Mouse (Mus musculus) right cerebral cortex, postnatal 14 days (tissue): ENCODE measurements around the gene D7Ertd443e.

ENCODE experiments used
- DNase-seq: peaks from one replicate; pipeline ENCODE4 v3.0.0; 2022

Gene D7Ertd443e

DNA sequence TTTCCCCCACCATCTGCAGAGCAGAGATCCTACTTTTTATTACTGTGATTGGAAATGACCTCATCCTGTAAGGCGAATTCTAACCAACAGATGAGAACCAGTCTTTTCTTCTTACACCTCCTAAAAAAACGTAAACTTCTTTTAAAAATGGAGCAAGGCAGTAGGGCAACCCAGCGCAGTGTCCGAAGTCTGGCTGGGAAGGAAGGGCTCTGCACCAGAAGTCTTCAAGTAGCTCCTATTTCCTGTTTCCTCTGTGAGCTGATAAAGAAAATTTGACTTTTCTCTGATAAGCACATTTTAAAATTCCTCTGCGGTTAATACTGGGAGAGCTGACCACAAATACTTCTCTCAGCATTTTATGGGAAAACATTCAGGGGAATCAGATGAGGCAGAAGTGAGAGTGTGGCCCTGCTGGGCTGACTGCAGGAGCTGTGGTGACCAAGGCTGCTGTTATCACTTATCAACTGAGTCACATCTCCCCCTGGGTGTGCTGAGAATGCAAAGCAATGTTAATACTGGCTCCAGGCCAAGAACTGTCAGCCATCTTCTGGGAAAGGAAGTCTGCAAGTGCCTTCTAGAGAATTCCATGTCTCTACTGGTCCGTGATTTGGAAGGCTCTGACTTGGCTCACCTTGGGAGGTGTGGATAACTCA, 97.8 kb downstream of the D7Ertd443e start:
- no peak for DNase-seq

DNA sequence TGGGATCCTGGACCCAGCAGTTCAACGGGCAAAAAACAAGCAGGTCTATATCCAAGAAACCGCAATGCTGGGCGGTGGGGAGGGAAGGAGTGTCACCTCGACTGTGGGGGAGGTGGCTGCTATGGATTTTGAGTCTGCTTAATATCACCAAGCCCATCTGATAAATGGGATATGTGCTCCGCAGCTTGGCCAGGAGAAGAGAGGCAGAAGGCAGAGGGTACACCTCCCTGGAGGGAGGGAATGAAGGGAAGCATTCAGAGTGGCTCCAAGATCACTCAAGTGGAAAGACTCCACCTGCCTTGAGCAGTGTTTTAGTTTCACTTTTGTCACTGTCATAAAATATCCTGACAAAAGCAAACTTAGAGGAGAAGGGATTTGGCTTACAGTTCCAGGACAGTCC, 112.5 kb downstream of the D7Ertd443e start:
- no peak for DNase-seq

DNA sequence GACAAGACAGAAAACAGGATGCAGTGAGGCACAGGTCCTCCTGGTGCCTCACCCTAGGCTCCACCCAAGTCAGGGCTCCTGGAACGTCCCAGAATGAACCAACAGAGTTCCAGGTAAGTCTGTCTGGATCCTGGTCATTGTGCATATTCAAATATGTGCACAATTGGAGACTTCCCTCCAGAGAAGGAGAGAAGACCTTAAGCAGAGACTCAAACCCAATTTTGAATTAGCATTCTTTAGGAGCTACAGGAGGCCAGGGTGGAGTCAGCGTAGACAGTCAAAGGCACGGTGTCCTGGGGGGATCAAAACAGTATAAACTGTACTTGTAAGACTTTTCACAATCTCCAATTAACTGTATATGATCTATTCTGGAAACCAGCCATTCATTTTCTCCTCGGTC, 113.0 kb downstream of the D7Ertd443e start:
- no peak for DNase-seq

DNA sequence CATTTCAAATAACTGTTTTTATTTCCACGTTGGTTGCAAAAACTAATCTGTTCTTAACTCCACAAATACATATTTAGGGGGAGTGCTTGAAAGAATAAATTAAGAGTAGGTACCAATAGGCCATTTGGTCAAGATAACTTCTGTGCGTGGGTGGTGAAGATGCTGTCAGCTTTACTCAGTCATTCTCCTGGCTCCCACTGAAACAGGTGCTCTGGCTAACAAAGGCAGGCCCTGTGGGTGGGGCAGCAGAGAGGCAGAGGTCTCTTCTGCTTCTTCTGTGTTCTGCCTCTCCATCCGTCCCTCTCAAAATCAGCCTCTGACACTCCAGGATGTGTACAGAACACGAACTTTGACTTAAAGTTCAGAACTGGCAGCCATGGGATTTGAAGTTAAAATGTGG, 119.7 kb downstream of the D7Ertd443e start:
- no peak for DNase-seq

DNA sequence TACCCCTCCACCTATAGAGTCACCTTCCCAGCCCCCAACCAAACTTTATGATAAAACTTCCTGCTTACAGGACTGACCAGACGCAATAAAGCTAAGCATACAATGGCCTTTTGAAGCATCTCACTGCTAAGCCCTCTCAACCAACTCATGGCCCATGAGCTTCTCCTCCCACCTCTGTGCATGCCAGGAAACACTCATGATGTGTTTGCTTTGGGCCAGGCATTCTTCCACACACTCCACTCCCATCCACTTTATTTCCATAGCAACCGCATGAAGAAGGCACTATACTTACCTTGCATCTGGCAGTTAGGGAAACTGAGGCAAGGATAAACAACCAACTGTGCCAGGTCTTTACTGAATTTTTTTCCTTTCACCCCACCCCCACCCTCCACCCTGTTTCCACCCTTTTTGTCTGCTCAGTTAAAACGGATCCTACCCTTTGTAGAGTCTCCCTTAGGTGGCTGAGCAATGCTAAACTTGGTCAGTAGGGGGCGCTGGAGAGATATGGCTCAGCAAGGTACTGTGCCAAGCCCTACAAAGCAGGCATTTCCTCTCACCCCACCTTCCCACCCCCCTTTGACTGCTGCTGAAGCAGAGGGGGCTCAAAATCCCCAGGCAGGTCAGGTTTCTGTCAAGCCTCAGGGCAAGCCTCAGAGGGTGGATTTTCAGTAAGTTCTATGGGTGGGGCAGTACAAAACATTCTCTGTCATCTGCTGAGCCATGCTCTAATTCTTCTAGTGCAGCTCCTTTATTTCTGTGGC, 122.1 kb downstream of the D7Ertd443e start:
- DNase-seq = peak; percentile 71

DNA sequence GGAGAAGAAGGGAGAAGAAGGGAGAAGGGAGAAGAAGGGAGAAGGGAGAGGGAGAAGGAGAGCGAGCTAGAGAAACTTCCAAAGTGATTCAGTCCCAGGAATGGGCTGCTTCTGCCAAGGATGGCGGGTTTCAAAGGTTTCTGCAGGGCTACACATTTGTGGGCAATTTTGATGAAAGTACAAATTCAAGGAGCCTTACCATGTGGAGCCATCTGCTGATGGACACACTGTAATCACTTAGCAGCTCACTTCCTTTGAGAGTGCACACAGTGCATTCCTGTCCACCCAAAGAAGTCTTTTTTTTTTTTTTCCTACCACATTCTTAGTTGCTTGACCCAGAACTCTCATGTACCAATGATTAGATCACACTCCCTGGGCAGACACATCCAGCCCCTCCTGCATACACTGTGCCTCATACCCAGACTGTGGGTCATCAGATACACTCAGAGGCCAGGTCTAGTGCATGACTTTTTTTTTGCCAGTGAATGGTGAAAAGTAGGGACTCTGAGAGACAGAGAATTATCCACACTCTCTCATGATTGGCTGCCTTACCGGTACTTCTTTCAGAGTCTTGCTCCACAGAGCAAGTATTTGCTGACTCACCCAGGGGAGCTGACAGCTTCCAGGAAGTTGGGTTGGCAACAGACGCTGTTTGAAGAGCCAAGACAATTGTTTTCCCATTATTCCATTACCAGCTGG, 124.3 kb downstream of the D7Ertd443e start:
- DNase-seq = no peak

DNA sequence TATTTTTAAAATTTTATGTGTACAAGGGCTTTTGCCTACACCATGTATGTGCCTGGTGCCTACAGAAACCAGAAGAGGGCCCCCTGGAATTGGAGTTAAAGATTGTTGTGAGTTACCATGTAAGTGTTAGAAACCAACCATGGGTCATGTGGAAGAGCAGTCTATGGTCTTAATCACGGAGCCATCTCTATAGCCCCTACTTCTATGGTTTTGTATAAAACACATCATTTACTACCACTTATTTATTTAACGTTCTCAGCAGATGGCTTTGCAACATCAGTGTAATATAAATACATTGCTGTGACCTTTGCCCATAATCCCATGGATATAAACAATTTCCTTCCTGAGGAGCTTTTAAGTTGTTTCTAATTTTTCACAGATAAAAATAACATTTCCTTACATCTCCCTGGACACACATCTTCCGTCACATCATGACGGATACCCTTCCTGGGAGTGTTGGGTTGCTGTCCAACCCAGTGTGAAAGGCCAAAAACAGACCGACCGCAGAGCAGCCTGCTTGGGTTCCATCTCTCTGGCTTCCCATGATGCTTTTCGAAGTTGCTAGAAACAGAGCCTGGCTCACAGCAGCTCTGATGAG, 135.1 kb downstream of the D7Ertd443e start:
- no peak for DNase-seq

DNA sequence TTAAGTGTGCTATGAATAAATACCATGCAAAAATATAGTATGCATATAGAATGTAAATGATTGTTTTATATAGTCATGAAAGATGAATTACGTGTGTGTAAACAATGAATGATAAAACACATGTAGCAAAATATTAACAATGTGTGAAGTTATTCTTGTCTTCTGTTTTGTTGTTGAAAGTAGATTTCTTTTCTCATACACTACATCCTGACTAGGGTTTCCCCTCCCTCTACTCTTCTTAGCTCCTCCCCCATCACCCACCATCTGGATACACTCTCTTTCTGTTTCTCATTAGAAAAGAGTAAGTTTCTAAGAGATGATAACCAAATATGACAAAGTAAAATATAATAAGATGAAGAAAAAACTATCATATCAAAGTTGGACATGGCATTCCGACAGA, 137.4 kb downstream of the D7Ertd443e start:
- no peak for DNase-seq

DNA sequence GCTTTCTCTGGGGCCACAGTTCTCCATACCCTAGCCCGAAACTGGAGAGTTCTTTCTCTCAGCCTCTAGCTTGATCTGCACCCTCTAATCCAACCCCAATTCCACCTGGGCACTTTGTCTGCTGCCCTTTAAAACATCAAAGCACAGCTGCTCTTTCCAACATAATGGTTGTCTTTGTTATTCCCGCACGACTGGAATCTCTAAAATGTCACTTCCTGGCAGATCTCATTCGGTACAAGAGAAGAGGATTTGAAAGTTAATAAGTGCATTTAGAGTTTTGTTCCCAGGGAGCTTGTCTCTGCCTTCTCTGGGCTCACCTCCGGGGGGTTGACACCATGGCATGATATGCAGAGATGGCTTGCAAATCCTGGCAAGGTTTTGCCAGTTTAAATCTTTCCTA, 138.8 kb downstream of the D7Ertd443e start:
- DNase-seq = no peak

DNA sequence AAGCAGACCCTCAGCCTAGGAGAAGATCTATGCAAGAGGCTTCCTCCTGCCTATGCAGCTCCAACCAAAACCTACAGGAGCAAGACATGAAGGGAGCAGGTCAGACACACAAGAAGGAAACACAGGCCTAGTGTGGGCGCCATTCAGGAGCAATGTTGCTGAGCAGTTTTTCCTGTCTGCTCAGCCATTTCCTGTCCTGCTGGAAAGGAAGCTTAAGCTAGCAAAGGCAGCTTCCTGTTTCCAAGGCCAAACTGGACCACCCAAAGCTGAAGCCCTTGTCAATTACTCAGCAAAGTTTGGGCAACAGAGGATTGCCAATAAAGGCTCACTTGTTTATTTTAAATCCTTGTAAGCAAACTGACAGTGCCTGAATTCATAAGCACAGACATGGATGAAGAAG, 142.7 kb downstream of the D7Ertd443e start:
- no peak for DNase-seq

DNA sequence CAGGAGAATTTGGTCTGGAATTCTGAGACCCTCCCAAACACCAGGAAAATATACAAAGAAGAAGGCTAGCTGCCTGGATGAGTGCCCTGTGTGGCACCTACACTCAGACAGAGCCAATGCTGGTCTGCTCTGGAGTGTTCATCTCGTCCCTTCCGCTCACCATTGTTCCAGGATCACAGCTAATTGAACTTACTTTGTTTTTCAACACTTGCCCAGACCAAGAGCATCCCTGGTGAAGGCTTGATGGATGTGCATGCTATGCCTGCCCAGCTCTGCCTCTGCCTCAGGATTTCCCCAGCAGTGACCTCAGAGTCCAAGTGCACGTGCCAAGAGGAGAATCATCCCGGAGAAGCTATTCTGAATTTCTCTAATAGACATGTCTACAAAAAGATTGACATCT, 144.2 kb downstream of the D7Ertd443e start:
- DNase-seq = no peak

DNA sequence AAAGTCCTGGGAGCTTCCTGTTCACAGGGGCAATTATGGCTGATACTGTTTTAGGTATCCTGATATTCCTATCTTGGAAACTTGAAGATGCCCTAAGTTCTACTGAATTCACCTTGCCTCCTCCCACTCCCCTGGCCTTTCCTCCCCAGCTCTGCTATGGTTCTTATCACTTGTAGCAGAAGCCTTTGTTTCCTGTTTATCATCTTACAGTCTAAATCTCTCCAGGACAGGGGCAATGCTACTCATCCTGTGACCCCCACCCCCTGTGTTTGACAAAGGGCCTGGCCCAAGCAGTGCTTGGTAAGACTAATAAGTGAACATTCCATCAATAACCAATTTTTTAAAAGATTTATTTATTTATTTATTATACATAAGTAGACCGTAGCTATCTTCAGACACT, 144.9 kb downstream of the D7Ertd443e start:
- no peak for DNase-seq

DNA sequence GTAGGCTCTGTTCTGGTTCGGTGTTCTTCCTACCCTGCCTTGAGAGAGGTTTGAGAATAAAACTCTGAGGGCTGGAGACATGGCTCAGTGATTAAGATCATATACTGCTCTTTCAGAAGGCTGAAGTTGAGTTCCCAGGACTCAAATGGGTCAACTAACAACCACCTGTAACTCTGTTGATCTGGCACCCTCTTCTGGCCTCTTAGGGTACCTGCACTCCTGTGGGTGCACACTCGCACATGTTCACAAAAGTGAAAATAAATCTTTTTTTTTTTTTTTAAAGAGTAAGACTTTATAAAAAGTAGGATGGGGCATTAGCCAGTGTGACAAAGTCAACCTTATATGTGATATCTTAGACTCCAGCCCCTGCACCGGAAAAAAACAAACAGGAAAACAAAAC, 146.6 kb downstream of the D7Ertd443e start:
- DNase-seq = no peak

DNA sequence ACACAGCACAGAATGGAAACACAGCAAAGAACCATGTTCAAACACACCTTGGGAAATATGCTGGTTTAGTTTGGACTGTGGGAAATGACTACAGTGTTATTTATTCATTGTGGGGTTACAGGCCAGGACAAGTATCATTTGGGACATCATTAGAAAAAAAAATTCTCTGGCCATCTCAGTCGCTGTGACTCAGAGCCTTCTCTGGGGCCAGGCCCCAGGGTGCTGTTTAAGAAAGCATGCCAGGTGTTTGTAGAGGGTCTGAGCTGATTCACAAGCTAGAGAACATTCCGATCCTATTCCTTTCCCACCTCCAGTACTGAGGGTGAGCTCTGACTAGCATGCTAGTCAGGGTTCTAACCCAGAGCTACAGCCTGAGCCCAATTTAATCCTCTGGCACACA, 148.1 kb downstream of the D7Ertd443e start:
- no peak for DNase-seq

DNA sequence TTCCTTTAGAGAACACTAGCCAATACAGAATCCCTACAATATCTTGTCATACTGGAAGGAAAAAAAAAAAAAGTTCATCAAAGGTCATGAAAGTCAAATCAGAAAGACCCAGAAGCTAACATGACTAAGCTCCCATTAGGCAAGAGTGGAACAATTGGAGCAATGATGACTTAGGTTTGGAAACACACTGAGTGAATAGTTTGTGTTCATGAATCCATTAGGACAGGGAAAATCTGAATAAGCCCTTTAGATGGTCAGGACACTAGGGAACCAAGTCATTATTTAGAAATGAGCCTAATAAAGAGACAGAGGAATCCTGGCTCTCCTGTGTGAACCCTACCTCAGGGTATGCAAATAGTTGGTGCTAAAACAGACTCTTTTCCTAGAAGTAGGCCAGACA, 148.7 kb downstream of the D7Ertd443e start:
- no peak for DNase-seq

DNA sequence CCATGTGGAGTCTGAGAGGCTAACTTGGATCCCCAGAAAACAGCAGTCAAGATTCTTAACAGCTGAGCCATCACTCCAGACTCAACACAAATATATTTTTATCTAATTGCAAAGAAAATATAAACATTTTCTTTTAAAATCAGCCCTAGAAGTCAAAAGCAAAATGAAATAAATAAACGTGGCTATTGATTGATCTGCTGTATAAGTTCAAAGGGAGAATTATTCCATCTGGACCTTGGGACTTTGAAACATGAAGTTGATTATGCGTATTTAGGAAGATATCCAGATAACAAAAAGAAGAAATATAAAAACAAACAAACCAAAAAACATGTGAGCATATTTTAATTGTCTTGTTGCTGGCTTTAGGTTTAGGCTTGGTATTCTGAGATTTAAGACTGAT, 149.9 kb downstream of the D7Ertd443e start:
- no peak for DNase-seq

DNA sequence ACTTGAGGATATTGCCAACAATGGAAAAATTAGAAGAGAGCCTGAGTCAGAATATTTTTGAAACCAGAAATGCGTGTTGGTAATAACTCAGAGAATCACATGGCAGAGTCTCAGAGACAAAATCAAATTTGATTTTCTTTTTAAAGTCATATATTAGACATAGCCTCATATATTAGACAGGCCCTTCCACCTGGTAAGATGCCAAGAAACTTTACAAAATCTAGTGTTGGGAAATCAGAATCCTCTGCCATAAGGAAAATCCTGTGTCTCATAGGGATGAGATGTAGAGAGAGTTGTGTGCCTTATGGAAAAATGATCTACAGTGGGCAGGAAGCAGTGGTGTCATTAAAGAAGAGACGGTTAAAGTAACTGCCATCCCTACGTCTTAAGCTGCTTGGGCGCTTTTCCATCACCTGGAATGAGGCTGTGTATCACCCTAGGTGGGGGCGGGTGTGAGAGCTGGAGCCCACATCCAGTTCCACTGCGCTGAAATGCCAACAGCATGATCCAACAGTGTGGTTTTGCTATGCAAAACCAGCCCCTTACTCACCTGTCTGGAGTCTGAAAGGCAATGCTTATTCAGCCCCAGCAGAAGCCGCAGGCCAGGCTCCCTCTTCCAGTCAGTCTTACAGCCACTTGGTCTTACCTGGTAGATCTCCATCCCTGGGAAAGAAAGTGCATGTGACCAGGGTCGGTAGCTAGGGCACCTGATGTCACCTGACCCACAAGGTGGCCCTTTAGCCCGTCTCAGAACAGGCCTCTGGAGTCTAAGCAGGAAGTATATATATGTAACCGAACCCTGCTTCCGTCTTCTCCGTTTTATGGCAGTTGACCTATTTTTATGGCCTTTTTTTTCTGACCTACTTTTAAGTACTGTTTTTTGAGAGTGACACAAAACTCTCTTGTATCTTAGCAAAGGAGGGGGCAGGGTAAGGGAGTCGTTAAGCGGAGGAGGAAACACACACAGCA, 153.8 kb downstream of the D7Ertd443e start, which contains the start of gene Adam12:
Adam12 (minus strand) TSS at position 769 of the 969 bp plus-strand sequence.
- DNase-seq = no peak

DNA sequence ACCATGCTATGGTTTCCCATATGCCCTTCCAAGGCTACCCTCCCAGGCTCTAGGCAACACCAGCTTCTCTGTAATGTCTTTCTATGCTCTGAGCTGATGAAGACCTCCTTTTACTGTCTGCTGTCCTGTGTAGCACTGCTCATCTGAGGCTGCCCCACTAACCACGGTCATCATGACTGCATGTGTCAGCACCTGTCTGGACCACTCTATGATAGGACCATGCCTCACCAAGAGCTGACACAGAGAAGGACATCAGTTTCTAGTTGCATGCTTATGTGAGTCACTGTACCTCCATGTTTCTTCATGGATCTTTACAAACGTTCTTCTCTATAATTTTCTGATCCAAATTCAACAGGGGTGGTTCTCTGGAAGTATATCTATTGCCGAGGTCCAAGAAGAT, 154.8 kb downstream of the D7Ertd443e start:
- DNase-seq = no peak

DNA sequence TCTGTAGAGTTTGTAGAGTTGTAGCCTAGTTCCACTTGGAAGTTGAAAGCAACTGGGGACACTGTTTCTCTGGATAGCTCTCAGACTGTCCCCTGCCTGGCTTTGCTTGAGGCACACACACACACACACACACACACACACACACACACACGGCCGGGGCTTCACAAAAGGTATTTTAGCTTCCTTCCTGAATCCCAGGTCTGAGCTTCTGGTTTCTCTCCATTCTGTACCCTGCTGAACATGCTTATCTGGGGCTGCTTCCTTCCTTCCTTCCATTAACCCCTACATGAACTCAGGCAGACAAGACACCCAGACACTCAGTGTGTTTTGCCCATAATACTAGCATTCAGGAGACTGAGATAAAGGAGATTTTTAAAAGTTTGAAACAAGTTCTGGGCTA, 155.6 kb downstream of the D7Ertd443e start:
- DNase-seq = no peak

DNA sequence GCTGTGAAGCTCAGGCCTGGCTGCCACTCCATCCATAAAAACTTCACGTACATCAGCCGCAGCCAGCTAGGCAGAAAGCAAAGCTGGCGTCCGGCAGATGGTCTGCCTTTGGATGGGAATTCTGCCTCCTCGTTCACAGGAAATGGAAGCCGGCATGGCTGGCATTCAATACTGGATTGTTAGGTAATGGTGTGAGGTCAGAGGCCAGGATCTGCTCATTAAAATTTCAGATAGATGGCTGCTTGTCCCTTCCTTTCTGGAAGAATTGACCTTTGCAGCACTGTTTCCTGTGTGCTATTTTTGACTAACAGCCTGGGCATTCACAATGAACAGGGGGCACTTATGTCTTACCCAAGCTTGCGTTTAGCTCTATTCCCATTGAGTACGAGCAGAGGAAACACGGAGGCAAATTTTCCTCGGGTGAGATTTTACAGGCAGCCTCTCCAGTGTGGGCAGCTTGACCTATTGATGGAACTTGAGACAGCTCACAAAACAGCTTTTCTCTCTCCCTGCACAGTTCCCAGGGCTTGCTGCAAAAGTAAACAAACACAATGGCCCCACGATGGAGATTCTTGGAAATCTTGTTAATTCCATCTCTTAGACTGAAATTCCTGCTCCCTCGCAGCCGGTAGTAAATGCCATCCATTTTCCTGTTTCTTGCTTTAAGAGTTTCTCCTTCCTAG, 157.5 kb downstream of the D7Ertd443e start:
- no peak for DNase-seq

DNA sequence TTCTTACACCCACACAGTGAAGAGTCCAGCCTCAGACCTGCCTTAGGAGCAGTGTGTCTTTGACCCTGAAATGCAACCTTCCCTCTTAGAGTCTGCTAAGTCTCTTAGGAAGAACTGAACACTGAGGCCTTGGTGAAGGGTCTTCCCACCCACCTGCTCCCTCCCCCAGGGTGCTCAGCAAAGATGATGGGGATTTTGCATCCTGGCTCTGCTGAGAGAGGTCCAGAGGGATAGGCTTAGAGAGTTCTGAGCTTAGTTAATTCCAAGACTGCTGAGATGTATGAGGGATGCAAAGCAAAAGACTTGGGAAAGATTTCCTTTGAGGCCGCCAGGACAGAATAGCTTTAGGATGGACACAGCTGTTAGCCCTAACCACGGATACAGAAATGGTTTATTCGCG, 158.4 kb downstream of the D7Ertd443e start:
- no peak for DNase-seq

DNA sequence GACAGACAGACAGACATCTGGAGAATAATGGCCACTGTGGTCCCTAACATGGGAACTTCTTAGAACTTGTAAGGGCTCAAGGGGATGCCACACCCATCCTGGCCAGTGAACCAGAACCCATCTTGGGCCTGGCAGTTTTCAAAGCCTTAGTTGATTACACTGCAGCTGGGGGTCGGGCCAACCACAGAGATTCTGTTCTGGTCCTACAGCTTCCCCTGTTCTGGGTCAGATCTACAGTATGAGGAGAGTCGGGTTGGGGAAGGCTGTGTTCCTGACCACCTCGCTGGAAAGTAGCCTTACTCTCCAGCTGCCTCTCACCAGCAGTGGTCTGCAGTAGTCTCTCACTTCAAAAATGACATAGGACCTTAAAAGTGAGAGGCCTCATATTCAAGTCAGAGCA, 159.2 kb downstream of the D7Ertd443e start:
- DNase-seq = no peak
